Mouse (Mus musculus): ENCODE results near the gene Cd300lb. TPM values are rescaled to one million over a fixed set of nuclear protein-coding genes. Genes with fewer than 3 reads are reported as not detected.
"Not testable (repeated sequence)": the region's sequence is repeated elsewhere in the genome, so short reads cannot be mapped to it uniquely, and the experiment has no call there.

The Cd300lb gene
- polyA plus RNA-seq, 1 experiment from 2014 or later = not detected

DNA sequence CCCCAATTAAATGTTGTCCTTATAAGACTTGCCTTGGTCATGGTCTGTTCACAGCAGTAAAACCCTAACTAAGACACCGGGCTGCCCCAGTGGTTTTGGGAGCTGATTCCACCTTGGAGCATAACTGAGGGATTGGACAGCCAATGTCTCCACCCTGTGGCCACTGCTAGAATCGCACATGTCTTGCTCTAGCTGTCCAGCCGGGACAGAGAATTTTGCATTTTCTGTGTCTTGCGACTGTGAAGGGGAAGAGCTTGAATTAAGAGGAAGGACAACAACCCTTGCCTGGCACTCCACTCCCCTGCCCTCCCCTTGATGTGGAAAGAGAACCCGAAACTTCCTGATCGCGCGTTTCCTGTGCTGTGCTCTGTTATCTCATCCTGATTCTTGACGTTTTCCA, 21.3 kb downstream of the Cd300lb start:
- no peak overlapping the region for H3K4me3 ChIP-seq
- no peak overlapping the region for H3K9ac ChIP-seq
- no peak for ATAC-seq (replicated peaks)
- no peak overlapping the region for H3K27ac ChIP-seq
- H3K27me3 ChIP-seq (replicated peaks) = peaks cover 10% of the 10 kb centered on the region; the same call in 1 of the 2 replicates
- no peaks in the 10 kb centered on the region for H3K4me1 ChIP-seq
- no peaks in the 10 kb centered on the region for H3K9me3 ChIP-seq
- no peak overlapping the region for H3K4me2 ChIP-seq
- H3K36me3 ChIP-seq (replicated peaks) = no peaks in the 10 kb centered on the region
- WGBS = 18% methylated on average over 9 of the region's 9 CpGs

DNA sequence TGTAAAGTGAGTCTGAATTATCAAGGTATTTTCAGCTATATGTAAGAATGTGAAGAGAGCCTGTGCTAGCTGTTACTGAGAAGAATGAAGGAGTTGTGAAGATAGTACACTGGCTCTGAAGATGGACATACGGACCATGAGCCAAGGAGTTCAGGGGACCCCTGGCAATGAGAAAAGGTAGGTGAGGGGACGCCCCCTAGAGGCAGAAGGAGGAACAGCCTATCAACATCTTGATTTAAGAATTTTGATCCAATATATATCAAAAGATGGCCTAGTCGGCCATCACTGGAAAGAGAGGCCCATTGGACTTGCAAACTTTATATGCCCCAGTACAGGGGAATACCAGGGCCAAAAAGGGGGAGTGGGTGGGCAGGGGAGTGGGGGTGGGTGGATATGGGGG, 24.6 kb downstream of the Cd300lb start:
- H3K4me3 ChIP-seq; H3K4me2 ChIP-seq; H3K27ac ChIP-seq; H3K9me3 ChIP-seq; H3K27me3 ChIP-seq (replicated peaks); H3K36me3 ChIP-seq (replicated peaks); ATAC-seq (replicated peaks); H3K4me1 ChIP-seq; H3K9ac ChIP-seq: not testable (repeated sequence)
- 42% methylated on average over 3 of the region's 3 CpGs for WGBS

DNA sequence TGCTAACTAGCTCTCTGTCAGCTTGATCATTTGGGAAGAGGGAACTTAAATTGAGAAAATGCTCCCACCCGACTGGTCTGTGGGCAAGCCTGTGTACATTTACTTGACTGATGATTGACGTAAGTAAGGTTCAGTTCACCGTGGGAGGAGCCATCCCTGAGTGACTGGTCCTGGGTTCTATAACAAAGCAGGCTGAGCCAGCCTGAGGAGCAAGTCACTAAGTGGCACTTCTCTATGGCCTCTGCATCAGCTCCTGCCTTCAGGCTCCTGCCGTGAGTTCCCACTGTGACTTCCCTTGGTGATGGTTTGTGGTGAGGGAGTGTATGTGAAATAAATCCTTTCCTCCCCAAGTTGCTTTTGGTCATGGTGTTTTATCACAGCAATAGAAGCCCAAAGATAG, 26.1 kb downstream of the Cd300lb start:
- no peaks in the 10 kb centered on the region for H3K27me3 ChIP-seq (replicated peaks)
- no peak overlapping the region for H3K27ac ChIP-seq
- WGBS = 58% methylated on average over 4 of the region's 4 CpGs
- no peaks in the 10 kb centered on the region for H3K4me1 ChIP-seq
- H3K4me3 ChIP-seq = no peak overlapping the region
- no peak overlapping the region for H3K9ac ChIP-seq
- no peak for ATAC-seq (replicated peaks)
- H3K9me3 ChIP-seq = no peaks in the 10 kb centered on the region
- H3K36me3 ChIP-seq (replicated peaks) = no peaks in the 10 kb centered on the region
- H3K4me2 ChIP-seq = no peak overlapping the region

DNA sequence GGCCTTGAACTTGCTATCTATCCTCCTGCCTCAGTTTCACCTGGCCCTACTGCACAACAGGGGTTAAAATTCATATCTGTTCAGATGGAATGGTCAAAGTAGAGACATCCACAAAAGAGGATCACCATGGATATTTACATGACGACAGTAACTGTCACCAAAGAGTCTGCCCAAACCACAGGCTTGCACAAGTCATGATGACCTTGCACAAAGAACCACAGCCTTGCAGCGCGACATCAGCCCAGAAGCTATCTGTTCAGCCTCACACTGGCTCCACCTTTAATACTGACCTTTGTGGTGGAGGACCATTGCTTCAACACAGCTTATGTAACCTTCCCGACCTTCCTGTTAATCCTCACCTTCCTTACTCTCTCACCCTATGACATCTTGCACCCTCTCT, 26.6 kb downstream of the Cd300lb start:
- no peaks in the 10 kb centered on the region for H3K36me3 ChIP-seq (replicated peaks)
- H3K4me3 ChIP-seq = no peak overlapping the region
- ATAC-seq (replicated peaks) = no peak
- H3K27me3 ChIP-seq (replicated peaks) = no peaks in the 10 kb centered on the region
- no peak overlapping the region for H3K27ac ChIP-seq
- H3K4me1 ChIP-seq = no peaks in the 10 kb centered on the region
- no peaks in the 10 kb centered on the region for H3K9me3 ChIP-seq
- no peak overlapping the region for H3K9ac ChIP-seq
- no peak overlapping the region for H3K4me2 ChIP-seq
- WGBS = 77% methylated on average over 4 of the region's 4 CpGs

DNA sequence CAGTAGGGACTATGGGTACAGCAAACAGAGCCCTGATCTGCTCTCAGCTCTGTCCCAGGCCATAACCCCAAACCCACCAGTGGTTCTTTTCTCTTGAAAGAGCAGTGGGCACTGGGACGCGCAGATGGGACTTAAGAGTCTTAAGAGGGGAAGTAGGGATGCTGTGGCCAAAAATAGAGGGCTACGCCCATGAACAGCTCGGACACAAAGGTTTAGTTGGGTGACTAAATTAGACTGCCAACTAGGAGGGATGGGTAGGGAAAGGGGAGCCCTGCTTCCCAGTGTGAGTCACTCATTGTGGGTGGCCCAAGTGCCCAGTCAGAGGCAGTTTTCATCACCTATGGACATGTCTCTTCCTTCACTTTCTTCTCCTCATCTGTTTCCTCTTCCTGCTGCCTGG, 31.0 kb downstream of the Cd300lb start:
- H3K9me3 ChIP-seq = no peaks in the 10 kb centered on the region
- 95% methylated on average over 4 of the region's 4 CpGs for WGBS
- no peak overlapping the region for H3K9ac ChIP-seq
- H3K4me2 ChIP-seq = no peak overlapping the region
- H3K4me3 ChIP-seq = no peak overlapping the region
- H3K4me1 ChIP-seq = no peaks in the 10 kb centered on the region
- no peak overlapping the region for H3K27ac ChIP-seq
- no peaks in the 10 kb centered on the region for H3K27me3 ChIP-seq (replicated peaks)
- no peak for ATAC-seq (replicated peaks)
- H3K36me3 ChIP-seq (replicated peaks) = no peaks in the 10 kb centered on the region

DNA sequence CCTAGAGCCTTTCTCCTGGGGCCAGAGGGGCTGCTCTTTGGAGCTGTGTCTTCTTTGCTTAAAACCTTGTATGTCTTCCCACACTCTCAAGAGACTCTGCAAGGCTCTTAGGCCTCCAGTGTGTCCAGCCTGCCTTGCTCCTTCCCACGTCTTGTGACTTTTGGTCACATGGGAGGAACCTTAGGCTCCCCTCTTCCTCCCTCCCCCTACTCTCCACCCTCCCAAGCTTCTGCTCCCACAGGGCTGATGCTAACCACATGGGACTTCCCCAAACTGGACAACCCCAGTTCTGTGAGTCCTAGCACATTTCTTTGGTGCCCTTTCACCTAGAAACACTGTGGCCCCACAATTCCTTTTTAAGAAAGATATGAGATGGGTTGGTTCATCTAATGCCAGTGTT, 36.2 kb downstream of the Cd300lb start:
- H3K9ac ChIP-seq = no peak overlapping the region
- H3K27me3 ChIP-seq (replicated peaks) = no peaks in the 10 kb centered on the region
- H3K27ac ChIP-seq = no peak overlapping the region
- WGBS = 47% methylated on average over 1 of the region's 1 CpGs
- H3K4me3 ChIP-seq = no peak overlapping the region
- no peaks in the 10 kb centered on the region for H3K9me3 ChIP-seq
- ATAC-seq (replicated peaks) = no peak
- no peak overlapping the region for H3K4me2 ChIP-seq
- no peaks in the 10 kb centered on the region for H3K4me1 ChIP-seq
- no peaks in the 10 kb centered on the region for H3K36me3 ChIP-seq (replicated peaks)

DNA sequence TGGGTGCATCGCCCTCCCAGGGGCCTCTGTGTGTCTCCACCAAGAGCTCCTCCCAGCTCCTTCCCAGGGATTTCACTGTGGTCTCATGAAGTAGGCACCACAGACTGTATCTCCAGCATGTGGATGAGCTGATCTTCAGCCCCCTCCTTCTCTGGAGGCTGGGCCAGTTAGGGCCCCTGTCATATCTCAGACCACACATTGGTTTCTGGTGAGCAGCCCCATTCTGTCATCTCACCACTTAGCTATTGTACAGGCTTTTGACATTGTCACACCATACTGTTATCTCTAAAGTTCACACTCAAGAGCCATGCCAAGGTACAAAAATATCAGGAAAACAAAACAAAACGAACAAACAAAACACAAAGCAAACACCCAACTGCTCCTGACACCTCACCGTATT, 38.1 kb downstream of the Cd300lb start:
- Histone ChIP-seq H3K4me2 (no peak overlapping the region), H3K9me3 (no peaks in the 10 kb centered on the region), H3K4me3 (no peak overlapping the region), H3K27ac (no peak overlapping the region), H3K27me3 (replicated peaks) (no peaks in the 10 kb centered on the region), H3K4me1 (no peaks in the 10 kb centered on the region), H3K36me3 (replicated peaks) (no peaks in the 10 kb centered on the region), H3K9ac (no peak overlapping the region)
- ATAC-seq (replicated peaks) = no peak
- WGBS = 89% methylated on average over 3 of the region's 3 CpGs

DNA sequence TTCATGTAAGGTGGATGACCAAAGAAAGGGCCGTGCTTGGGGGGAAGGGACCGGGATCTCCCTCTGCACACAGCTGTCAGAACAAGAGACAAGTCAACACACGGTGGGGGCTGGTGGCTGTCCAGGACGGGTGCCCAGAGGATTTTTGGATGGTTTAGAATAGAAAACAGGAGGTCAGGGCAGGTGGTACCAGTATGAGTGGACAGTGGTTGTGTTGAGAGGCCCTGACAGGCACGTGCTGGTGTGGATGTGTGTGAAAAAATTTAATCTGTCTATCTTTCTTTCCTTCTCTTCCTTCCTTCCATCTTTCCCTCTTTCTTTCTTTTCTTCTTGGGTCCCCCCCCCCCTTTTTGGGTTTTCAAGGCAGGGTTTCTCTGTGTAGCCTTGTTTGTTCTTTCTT, 43.6 kb downstream of the Cd300lb start:
- ATAC-seq (replicated peaks) = no peak
- Histone ChIP-seq H3K9me3 (no peaks in the 10 kb centered on the region), H3K4me3 (no peak overlapping the region), H3K27ac (no peak overlapping the region), H3K4me2 (no peak overlapping the region), H3K4me1 (no peaks in the 10 kb centered on the region), H3K36me3 (replicated peaks) (no peaks in the 10 kb centered on the region), H3K27me3 (replicated peaks) (no peaks in the 10 kb centered on the region), H3K9ac (no peak overlapping the region)
- WGBS = 51% methylated on average over 5 of the region's 5 CpGs

DNA sequence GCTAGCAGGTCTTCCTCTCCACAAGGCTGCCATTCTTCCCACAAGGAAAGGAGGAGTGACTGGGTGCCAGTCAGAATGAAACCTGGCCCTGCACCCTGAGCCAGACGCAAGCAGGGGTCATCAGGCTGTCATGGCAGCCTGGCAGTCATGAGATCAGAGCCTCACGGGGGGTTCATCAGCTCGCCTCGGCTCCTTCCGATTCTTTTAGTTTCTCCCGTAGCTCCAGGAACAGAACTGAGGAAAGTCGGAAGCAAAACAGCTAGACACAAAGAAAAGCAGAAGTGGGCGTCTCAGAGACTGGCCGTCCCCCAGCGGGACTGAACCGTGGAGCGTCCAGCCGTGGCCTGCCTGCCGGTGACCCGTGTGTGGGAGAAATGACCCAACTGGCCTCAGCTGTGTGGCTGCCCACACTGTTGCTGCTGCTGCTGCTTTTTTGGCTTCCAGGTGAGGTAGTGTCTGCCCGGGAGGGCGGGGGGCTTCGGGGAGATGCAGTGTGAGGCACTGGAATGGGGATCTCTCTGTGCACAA, 44.1 kb downstream of the Cd300lb start, which contains the start of gene Cd300a:
TSS of gene Cd300a (plus strand) at position 51 of the 528 bp plus-strand sequence.
- Histone ChIP-seq H3K4me1 (no peaks in the 10 kb centered on the region), H3K27me3 (replicated peaks) (no peaks in the 10 kb centered on the region), H3K4me3 (no peak within 1 kb of the TSS), H3K4me2 (no peak within 1 kb of the TSS), H3K36me3 (replicated peaks) (no peaks in the 10 kb centered on the region), H3K9ac (no peak within 1 kb of the TSS), H3K27ac (no peak within 1 kb of the TSS), H3K9me3 (no peaks in the 10 kb centered on the region)
- ATAC-seq (replicated peaks) = no peak
- WGBS = 45% methylated on average over 18 of the region's 18 CpGs

DNA sequence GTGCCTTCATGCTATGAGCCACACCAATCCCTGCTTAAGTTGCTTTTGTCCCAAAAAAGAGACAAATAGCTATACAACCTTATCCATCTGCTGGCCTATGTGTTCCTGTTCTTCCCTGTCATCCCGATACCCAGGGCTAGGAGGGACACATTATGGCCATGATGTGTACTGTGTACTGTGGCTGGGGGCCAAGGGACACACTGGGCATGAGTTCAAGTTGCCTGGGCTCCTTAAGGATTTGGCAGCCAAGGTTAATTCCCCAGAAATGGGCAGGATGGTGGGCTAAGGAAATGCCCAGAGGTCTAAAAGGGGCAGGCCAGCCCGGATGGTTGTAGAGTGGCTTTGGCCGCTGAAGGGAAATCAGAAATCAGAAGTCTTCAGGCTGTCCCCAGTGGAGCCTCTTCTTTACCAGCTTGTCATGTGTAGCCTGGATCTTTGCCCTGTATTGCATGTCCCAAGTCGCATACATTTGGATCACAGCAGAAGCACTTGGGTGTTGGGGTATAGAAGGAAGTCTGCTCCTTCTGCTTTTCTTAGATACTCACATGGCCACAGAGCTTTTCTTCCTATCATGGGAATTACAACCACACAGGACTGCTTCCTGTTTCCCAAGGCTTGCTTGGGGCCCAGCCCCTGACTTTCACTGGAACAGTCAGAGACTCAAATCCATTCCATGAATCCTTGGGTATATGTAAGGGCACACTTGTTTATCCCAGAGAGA, 49.6 kb downstream of the Cd300lb start:
- ATAC-seq (replicated peaks) = no peak
- no peak overlapping the region for H3K9ac ChIP-seq
- no peak overlapping the region for H3K4me2 ChIP-seq
- H3K36me3 ChIP-seq (replicated peaks) = no peaks in the 10 kb centered on the region
- 78% methylated on average over 4 of the region's 4 CpGs for WGBS
- H3K4me1 ChIP-seq = no peaks in the 10 kb centered on the region
- no peak overlapping the region for H3K4me3 ChIP-seq
- no peak overlapping the region for H3K27ac ChIP-seq
- H3K27me3 ChIP-seq (replicated peaks) = no peaks in the 10 kb centered on the region
- H3K9me3 ChIP-seq = no peaks in the 10 kb centered on the region

DNA sequence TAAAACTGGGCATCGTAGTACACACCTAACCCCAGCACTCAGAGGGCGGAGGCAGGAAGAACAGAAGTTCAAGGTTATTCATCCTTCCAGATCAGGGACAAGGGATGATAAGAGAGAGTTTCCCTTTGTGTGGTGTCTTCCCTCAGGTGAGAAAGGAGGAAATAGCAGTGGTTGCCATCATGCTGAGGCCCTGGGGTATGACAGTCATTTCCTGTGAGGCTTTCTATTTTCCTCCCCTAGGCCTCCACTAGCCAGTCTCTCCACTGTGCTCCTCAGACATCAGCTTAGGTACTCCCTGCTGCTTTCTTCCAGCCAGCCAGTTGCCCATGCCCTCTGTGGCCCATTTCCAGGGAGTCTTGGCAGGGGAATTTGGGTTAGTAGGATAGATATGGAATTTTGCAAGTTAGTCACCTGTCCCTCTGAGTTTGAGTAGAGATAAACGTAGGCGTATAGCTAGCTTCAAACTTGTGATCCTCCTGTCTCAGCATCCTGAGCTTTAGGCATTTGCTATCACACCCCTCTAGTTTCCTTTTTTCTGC, 50.9 kb downstream of the Cd300lb start:
- H3K4me3 ChIP-seq = no peak overlapping the region
- no peaks in the 10 kb centered on the region for H3K36me3 ChIP-seq (replicated peaks)
- no peak overlapping the region for H3K9ac ChIP-seq
- no peak for ATAC-seq (replicated peaks)
- H3K9me3 ChIP-seq = no peaks in the 10 kb centered on the region
- H3K27me3 ChIP-seq (replicated peaks) = no peaks in the 10 kb centered on the region
- 93% methylated on average over 4 of the region's 4 CpGs for WGBS
- H3K4me2 ChIP-seq = no peak overlapping the region
- H3K27ac ChIP-seq = no peak overlapping the region
- H3K4me1 ChIP-seq = no peaks in the 10 kb centered on the region

DNA sequence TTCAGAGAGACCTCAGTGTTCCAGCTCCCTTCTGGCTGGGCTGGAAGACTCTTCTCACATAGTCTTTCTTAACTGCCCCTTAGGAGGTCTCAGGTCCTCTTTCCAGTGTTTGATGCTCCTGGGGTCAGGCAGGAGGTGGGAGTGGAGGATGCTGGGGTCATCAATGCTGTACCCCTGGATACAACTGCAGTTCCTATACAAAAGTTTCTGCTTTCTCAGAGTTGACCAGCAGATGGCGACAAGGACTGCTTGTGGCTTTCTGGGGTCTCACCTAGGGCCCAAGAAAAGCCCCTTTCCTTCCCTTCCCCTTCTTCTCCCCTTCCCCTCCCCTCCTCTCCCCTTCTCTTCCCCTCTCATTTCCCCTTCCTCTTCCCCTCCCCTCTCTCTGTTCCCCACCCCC, 53.6 kb downstream of the Cd300lb start:
- Histone ChIP-seq H3K4me3 (no peak overlapping the region), H3K4me2 (no peak overlapping the region), H3K9me3 (no peaks in the 10 kb centered on the region), H3K27ac (no peak overlapping the region), H3K36me3 (replicated peaks) (no peaks in the 10 kb centered on the region), H3K27me3 (replicated peaks) (no peaks in the 10 kb centered on the region), H3K9ac (no peak overlapping the region), H3K4me1 (no peaks in the 10 kb centered on the region)
- no peak for ATAC-seq (replicated peaks)
- 0% methylated on average over 1 of the region's 1 CpGs for WGBS

DNA sequence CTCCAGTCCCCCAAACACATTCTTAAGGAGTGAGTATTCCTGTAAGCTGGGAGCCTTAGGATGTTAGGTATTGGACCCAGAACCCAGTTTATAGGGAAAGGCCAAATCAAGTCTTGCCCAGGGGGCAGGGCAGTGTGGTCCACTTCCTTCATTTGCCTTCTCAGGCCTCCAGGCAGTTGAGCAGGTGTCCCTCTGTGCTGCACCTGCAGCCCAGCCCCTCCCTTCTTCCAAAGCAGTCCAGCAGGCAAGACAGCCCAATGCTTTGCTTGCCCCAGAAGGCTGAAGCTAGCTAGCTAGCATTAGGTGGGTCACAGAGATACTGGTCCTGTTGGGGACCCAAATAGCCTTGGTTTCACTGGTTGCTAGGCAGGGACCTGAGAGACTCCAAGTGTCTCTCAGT, 54.0 kb downstream of the Cd300lb start:
- no peak overlapping the region for H3K27ac ChIP-seq
- no peak overlapping the region for H3K9ac ChIP-seq
- H3K36me3 ChIP-seq (replicated peaks) = no peaks in the 10 kb centered on the region
- H3K4me1 ChIP-seq = peaks cover 2% of the 10 kb centered on the region; the same call in 1 of the 2 replicates
- H3K4me3 ChIP-seq = no peak overlapping the region
- H3K27me3 ChIP-seq (replicated peaks) = no peaks in the 10 kb centered on the region
- ATAC-seq (replicated peaks) = no peak
- no peak overlapping the region for H3K4me2 ChIP-seq
- H3K9me3 ChIP-seq = no peaks in the 10 kb centered on the region
